Mouse (Mus musculus): ENCODE results near the gene Frmd4a. TPM values are rescaled to one million over a fixed set of nuclear protein-coding genes. Genes with fewer than 3 reads are reported as not detected.

Gene Frmd4a
- polyA plus RNA-seq, 1 experiment from 2014 or later = 24.2 TPM

GRCm38 (mm10) chr2:4507887-4508615 lies 490.5 kb downstream of the Frmd4a start:
- 82% methylated on average over 13 of the region's 13 CpGs for WGBS (ENCODE audit: missing documents)
- Histone ChIP-seq H3K36me3 (ENCODE audit: inconsistent target) (no peaks in the 10 kb centered on the region), H3K27ac (no peak overlapping the region), H3K4me3 (ENCODE audit: inconsistent target) (no peak overlapping the region), H3K79me2 (ENCODE audit: inconsistent target) (no peaks in the 10 kb centered on the region)

GRCm38 (mm10) chr2:4508959-4509615 lies 491.6 kb downstream of the Frmd4a start:
- WGBS (ENCODE audit: missing documents) = 82% methylated on average over 10 of the region's 10 CpGs
- H3K36me3 ChIP-seq (ENCODE audit: inconsistent target) = no peaks in the 10 kb centered on the region

GRCm38 (mm10) chr2:4509739-4510138 lies 492.2 kb downstream of the Frmd4a start:
- H3K36me3 ChIP-seq (ENCODE audit: inconsistent target) = no peaks in the 10 kb centered on the region
- WGBS (ENCODE audit: missing documents) = 80% methylated on average over 5 of the region's 5 CpGs
- no peak overlapping the region for H3K4me3 ChIP-seq (ENCODE audit: inconsistent target)
- no peaks in the 10 kb centered on the region for H3K79me2 ChIP-seq (ENCODE audit: inconsistent target)
- H3K27ac ChIP-seq = no peak overlapping the region

More at GRCm38 (mm10) chr2:4508959-4509615, 491.6 kb downstream of the Frmd4a start:
- Histone ChIP-seq H3K27ac (no peak overlapping the region), H3K4me3 (ENCODE audit: inconsistent target) (no peak overlapping the region), H3K79me2 (ENCODE audit: inconsistent target) (no peaks in the 10 kb centered on the region)

GRCm38 (mm10) chr2:4510208-4511079 lies 492.9 kb downstream of the Frmd4a start:
- Histone ChIP-seq H3K36me3 (ENCODE audit: inconsistent target) (no peaks in the 10 kb centered on the region), H3K27ac (no peak overlapping the region), H3K4me3 (ENCODE audit: inconsistent target) (no peak overlapping the region), H3K79me2 (ENCODE audit: inconsistent target) (no peaks in the 10 kb centered on the region)
- WGBS (ENCODE audit: missing documents) = 91% methylated on average over 8 of the region's 11 CpGs

GRCm38 (mm10) chr2:4511080-4511386 lies 493.5 kb downstream of the Frmd4a start:
- no peaks in the 10 kb centered on the region for H3K36me3 ChIP-seq (ENCODE audit: inconsistent target)
- no peak overlapping the region for H3K4me3 ChIP-seq (ENCODE audit: inconsistent target)
- no peaks in the 10 kb centered on the region for H3K79me2 ChIP-seq (ENCODE audit: inconsistent target)
- no peak overlapping the region for H3K27ac ChIP-seq
- 100% methylated on average over 2 of the region's 2 CpGs for WGBS (ENCODE audit: missing documents)

GRCm38 (mm10) chr2:4512607-4513006 lies 495.1 kb downstream of the Frmd4a start:
- H3K4me3 ChIP-seq (ENCODE audit: inconsistent target) = no peak overlapping the region
- no peaks in the 10 kb centered on the region for H3K36me3 ChIP-seq (ENCODE audit: inconsistent target)
- no peak overlapping the region for H3K27ac ChIP-seq
- 96% methylated on average over 14 of the region's 14 CpGs for WGBS (ENCODE audit: missing documents)
- H3K79me2 ChIP-seq (ENCODE audit: inconsistent target) = no peaks in the 10 kb centered on the region

- H3K27ac ChIP-seq = no peak overlapping the region
- 100% methylated on average over 2 of the region's 3 CpGs for WGBS (ENCODE audit: missing documents)
- no peaks in the 10 kb centered on the region for H3K79me2 ChIP-seq (ENCODE audit: inconsistent target)
- no peak overlapping the region for H3K4me3 ChIP-seq (ENCODE audit: inconsistent target)
- no peaks in the 10 kb centered on the region for H3K36me3 ChIP-seq (ENCODE audit: inconsistent target)
Observed at GRCm38 (mm10) chr2:4515910-4516309, 498.4 kb downstream of the Frmd4a start.

- Histone ChIP-seq H3K79me2 (ENCODE audit: inconsistent target) (no peaks in the 10 kb centered on the region), H3K36me3 (ENCODE audit: inconsistent target) (no peaks in the 10 kb centered on the region), H3K4me3 (ENCODE audit: inconsistent target) (no peak overlapping the region), H3K27ac (no peak overlapping the region)
- 85% methylated on average over 6 of the region's 7 CpGs for WGBS (ENCODE audit: missing documents)
Observed at GRCm38 (mm10) chr2:4516819-4517552, 499.5 kb downstream of the Frmd4a start.

- WGBS (ENCODE audit: missing documents) = 75% methylated on average over 7 of the region's 7 CpGs
- H3K4me3 ChIP-seq (ENCODE audit: inconsistent target) = no peak overlapping the region
- no peaks in the 10 kb centered on the region for H3K79me2 ChIP-seq (ENCODE audit: inconsistent target)
- H3K27ac ChIP-seq = no peak overlapping the region
- no peaks in the 10 kb centered on the region for H3K36me3 ChIP-seq (ENCODE audit: inconsistent target)
Observed at GRCm38 (mm10) chr2:4517553-4518125, 500.1 kb downstream of the Frmd4a start.

GRCm38 (mm10) chr2:4518549-4518948 lies 501.0 kb downstream of the Frmd4a start:
- H3K4me3 ChIP-seq (ENCODE audit: inconsistent target) = no peak overlapping the region
- H3K79me2 ChIP-seq (ENCODE audit: inconsistent target) = no peaks in the 10 kb centered on the region
- H3K27ac ChIP-seq = no peak overlapping the region
- no peaks in the 10 kb centered on the region for H3K36me3 ChIP-seq (ENCODE audit: inconsistent target)

- Histone ChIP-seq H3K36me3 (ENCODE audit: inconsistent target) (no peaks in the 10 kb centered on the region), H3K27ac (no peak overlapping the region), H3K79me2 (ENCODE audit: inconsistent target) (no peaks in the 10 kb centered on the region), H3K4me3 (ENCODE audit: inconsistent target) (no peak overlapping the region)
- WGBS (ENCODE audit: missing documents) = 89% methylated on average over 1 of the region's 1 CpGs
Observed at GRCm38 (mm10) chr2:4522769-4523487, 505.4 kb downstream of the Frmd4a start.

- Histone ChIP-seq H3K27ac (no peak overlapping the region), H3K79me2 (ENCODE audit: inconsistent target) (no peaks in the 10 kb centered on the region), H3K4me3 (ENCODE audit: inconsistent target) (no peak overlapping the region), H3K36me3 (ENCODE audit: inconsistent target) (no peaks in the 10 kb centered on the region)
- WGBS (ENCODE audit: missing documents) = 100% methylated on average over 7 of the region's 7 CpGs
Observed at GRCm38 (mm10) chr2:4527094-4527493, 509.6 kb downstream of the Frmd4a start.

- WGBS (ENCODE audit: missing documents) = 96% methylated on average over 8 of the region's 9 CpGs
- no peaks in the 10 kb centered on the region for H3K79me2 ChIP-seq (ENCODE audit: inconsistent target)
- H3K36me3 ChIP-seq (ENCODE audit: inconsistent target) = no peaks in the 10 kb centered on the region
- no peak overlapping the region for H3K27ac ChIP-seq
- no peak overlapping the region for H3K4me3 ChIP-seq (ENCODE audit: inconsistent target)
Observed at GRCm38 (mm10) chr2:4529254-4529729, 511.8 kb downstream of the Frmd4a start.
